Comparison of ENCODE assay signal across 10 mouse cellular contexts in the genomic region with DNA sequence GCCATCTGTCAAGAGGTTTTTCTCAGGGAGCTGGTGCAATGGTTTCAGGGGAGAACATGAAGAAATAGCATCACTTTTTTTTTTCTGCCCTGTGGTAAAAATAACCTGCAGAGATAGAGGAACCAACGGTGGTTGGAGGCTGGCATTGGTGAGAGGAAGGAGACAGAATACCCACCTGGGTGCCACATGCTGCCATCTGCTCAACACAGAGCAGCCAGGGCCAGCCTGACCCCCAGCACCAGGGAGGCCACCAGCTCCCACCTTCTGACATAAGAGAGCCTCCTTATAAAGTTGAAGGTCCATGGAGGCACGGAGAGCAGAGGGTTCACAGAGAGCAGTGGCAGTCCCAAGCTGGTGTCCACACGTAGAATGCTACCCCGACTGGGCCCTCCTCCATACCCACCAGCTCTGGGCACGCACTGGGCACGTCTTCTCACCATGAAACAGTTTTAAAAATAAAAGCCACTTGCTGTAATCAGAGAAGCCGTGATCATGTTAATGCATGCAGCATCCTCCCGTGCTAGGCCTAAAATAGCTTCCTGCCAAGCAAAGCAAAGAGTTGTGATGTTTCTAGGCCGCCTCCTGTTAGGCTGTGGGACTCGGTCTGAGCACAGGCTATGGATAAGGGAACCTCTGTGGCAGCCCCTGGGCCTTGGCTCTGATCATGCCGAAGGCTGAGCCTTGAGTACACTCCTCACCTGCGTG.
DNase-seq lines count a peak whose midpoint lies in the region; ATAC-seq and TF ChIP-seq lines count a peak whose summit lies in the region.
"Had no signal": no experiment of that assay in that cellular context is flagged by ENCODE, and none has a peak within 500 bp of the region (broad histone marks: within the 10 kb centered on the region; RNA-seq: fewer than 3 reads in every experiment).

No protein-coding gene starts in this region.

- no peak for DNase-seq in hindbrain, postnatal 0 days (ENCODE audit: low spot score)
- peak; percentile 90 for DNase-seq in cerebellum, adult 9-11 months
- peak; percentile 56 for DNase-seq in right cerebral cortex, postnatal 14 days
- no peak for DNase-seq in urinary bladder, adult 2 months (ENCODE audit: low spot score)
- no peak for DNase-seq in adrenal gland, postnatal 14 days
- DNase-seq: liver, postnatal 0 days; midbrain, embryonic 14.5 days had no signal

- no peak overlapping the region for H3K9ac ChIP-seq in hindbrain, embryonic 13.5 days
- no peak overlapping the region for H3K9ac ChIP-seq in hindbrain, postnatal 0 days (replicated peaks; ENCODE audit: low read length)
- peak overlapping the region; percentile 41; the same call in 1 of the 2 replicates for H3K9ac ChIP-seq in heart, embryonic 16.5 days (ENCODE audit: low read length)
- H3K9ac ChIP-seq: liver, postnatal 0 days had no signal

- no peak for TF ChIP-seq CTCF in hindbrain, postnatal 0 days (IDR thresholded peaks at IDR 0.05; ENCODE audit: low read depth)

- ATAC-seq in hindbrain, embryonic 13.5 days (ENCODE audit: low FRiP score), result no peak
- no peak for ATAC-seq in hindbrain, postnatal 0 days
- ATAC-seq in heart, embryonic 16.5 days (replicated peaks; ENCODE audit: extremely low read depth, insufficient read depth, low FRiP score), result peak; percentile 77; the same call in 1 of the 2 replicates
- ATAC-seq: liver, postnatal 0 days had no signal

- H3K27me3 ChIP-seq in hindbrain, embryonic 13.5 days, result no peaks in the 10 kb centered on the region
- H3K27me3 ChIP-seq in hindbrain, postnatal 0 days (ENCODE audit: insufficient read depth, low read length), result no peaks in the 10 kb centered on the region
- no peaks in the 10 kb centered on the region for H3K27me3 ChIP-seq in heart, embryonic 16.5 days (ENCODE audit: control insufficient read depth, insufficient read depth, low read length)

- H3K27ac ChIP-seq in hindbrain, embryonic 13.5 days, result 0 out of 2 replicates have a peak overlapping the region, but pooled peaks have one; percentile 12
- no peak overlapping the region for H3K27ac ChIP-seq in hindbrain, postnatal 0 days
- H3K27ac ChIP-seq in heart, embryonic 16.5 days (ENCODE audit: low read length), result peak overlapping the region; percentile 94

- no peak overlapping the region for H3K4me3 ChIP-seq in hindbrain, embryonic 13.5 days
- H3K4me3 ChIP-seq in hindbrain, postnatal 0 days (ENCODE audit: low read length), result no peak overlapping the region
- H3K4me3 ChIP-seq in heart, embryonic 16.5 days (ENCODE audit: low read length), result no peak overlapping the region

- H3K36me3 ChIP-seq in hindbrain, embryonic 13.5 days, result no peaks in the 10 kb centered on the region
- no peaks in the 10 kb centered on the region for H3K36me3 ChIP-seq in hindbrain, postnatal 0 days (ENCODE audit: insufficient read depth, low read length)
- H3K36me3 ChIP-seq in heart, embryonic 16.5 days (ENCODE audit: control insufficient read depth, insufficient read depth), result no peaks in the 10 kb centered on the region
- H3K36me3 ChIP-seq: G1E had no signal

- H3K4me1 ChIP-seq in hindbrain, embryonic 13.5 days (replicated peaks), result peaks cover 34% of the 10 kb centered on the region
- peaks cover 6% of the 10 kb centered on the region; the same call in 1 of the 2 replicates for H3K4me1 ChIP-seq in hindbrain, postnatal 0 days (ENCODE audit: insufficient read depth, low read length)
- H3K4me1 ChIP-seq in heart, embryonic 16.5 days (ENCODE audit: control insufficient read depth, insufficient read depth, low read length), result peaks cover 42% of the 10 kb centered on the region

- H3K4me2 ChIP-seq in hindbrain, embryonic 13.5 days, result no peak overlapping the region
- H3K4me2 ChIP-seq in hindbrain, postnatal 0 days (ENCODE audit: low read depth, low read length), result no peak overlapping the region
- H3K4me2 ChIP-seq in heart, embryonic 16.5 days (ENCODE audit: low read depth, low read length), result peak overlapping the region; percentile 42

- 83% methylated on average over 12 of the region's 12 CpGs for WGBS in hindbrain, embryonic 13.5 days
- WGBS in hindbrain, postnatal 0 days, result 55% methylated on average over 12 of the region's 12 CpGs
- WGBS in heart, embryonic 16.5 days, result 42% methylated on average over 12 of the region's 12 CpGs

- H3K9me3 ChIP-seq in hindbrain, embryonic 13.5 days, result no peaks in the 10 kb centered on the region
- H3K9me3 ChIP-seq in hindbrain, postnatal 0 days (ENCODE audit: low read length), result no peaks in the 10 kb centered on the region
- H3K9me3 ChIP-seq in heart, embryonic 16.5 days (replicated peaks; ENCODE audit: control insufficient read depth, low read length), result no peaks in the 10 kb centered on the region

Comparison
In these comparisons a context has a peak if more than half of its experiments do, and no peak if none do; other contexts are left out.
1. DNase-seq: peak in cerebellum, adult 9-11 months (single experiment) and right cerebral cortex, postnatal 14 days (single experiment); none in hindbrain, postnatal 0 days (single experiment), urinary bladder, adult 2 months (single experiment) and adrenal gland, postnatal 14 days (single experiment).